Mouse (Mus musculus): Measurements from ENCODE around the gene Spag5.

DNA sequence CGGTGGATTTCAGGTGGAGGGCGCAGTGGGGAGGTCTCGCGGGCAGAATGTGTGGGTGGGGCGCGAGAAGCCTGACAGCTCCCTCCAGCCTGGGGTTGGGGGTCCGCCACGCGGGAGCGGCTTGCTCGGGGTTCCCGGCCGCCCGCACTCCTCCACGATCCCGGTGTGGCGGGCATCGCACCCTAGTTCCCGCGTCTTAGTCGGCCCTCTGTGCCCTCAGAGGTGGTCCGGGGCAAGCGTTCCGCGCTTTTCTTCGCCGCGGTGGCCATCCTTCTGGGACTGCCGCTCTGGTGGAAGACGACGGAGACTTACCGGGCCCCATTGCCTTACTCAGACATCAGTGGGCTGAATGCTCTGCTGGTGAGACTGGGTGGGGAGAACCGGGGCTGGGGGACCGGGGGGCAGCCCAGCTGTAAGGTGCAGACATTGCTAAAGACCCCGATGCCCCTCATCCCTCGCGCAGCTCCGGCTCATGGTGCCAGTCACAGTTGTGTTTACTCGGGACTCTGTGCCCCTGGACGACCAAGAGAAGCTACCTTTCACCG, 27.3 kb downstream of the Spag5 start:
- TF ChIP-seq CTCF (IDR thresholded peaks at IDR 0.05; ENCODE audit: extremely low read depth, insufficient read depth, insufficient read length, insufficient replicate concordance), result no peak
- no peak for TF ChIP-seq POLR2A (IDR thresholded peaks at IDR 0.05; ENCODE audit: low read depth, low read length)

All from spleen, adult 2 months (tissue).